Mouse (Mus musculus) kidney, adult 9 months (tissue): ENCODE measurements at regions not wholly inside any gene's neighbourhood (a gene's known extent, or its start where the extent isn't known, plus 50 kb on each side); places are given as distances from the start of the nearest gene placed in this dataset.

Experiments used
- DNase-seq: peaks from one replicate; pipeline ENCODE4 v3.0.0; 2022

GRCm38 (mm10) chr17:65014682-65015081 is 178.8 kb upstream of the 4930583I09Rik start:
- DNase-seq: no peak

GRCm38 (mm10) chr17:65000626-65001135 is 164.8 kb upstream of the 4930583I09Rik start:
- no peak for DNase-seq

- no peak for DNase-seq
Measured at GRCm38 (mm10) chr17:64994483-64994882, 158.6 kb upstream of the 4930583I09Rik start.

- DNase-seq: no peak
Measured at GRCm38 (mm10) chr17:64991262-64991661, 155.4 kb upstream of the 4930583I09Rik start.

- no peak for DNase-seq
Measured at GRCm38 (mm10) chr17:64984276-64985011, 148.6 kb upstream of the 4930583I09Rik start.

GRCm38 (mm10) chr17:64983480-64983879 is 147.6 kb upstream of the 4930583I09Rik start:
- DNase-seq: no peak

- no peak for DNase-seq
Measured at GRCm38 (mm10) chr17:64964153-64964552, 128.3 kb upstream of the 4930583I09Rik start.

- no peak for DNase-seq
Measured at GRCm38 (mm10) chr17:64961887-64962286, 126.0 kb upstream of the 4930583I09Rik start.

- no peak for DNase-seq
Measured at GRCm38 (mm10) chr17:64957495-64957894, 121.6 kb upstream of the 4930583I09Rik start.

GRCm38 (mm10) chr17:64956506-64956905 is 120.6 kb upstream of the 4930583I09Rik start:
- no peak for DNase-seq

- peak; percentile 18 for DNase-seq
Measured at GRCm38 (mm10) chr17:64953275-64953674, 117.4 kb upstream of the 4930583I09Rik start.

GRCm38 (mm10) chr17:64951625-64951940 is 115.7 kb upstream of the 4930583I09Rik start:
- DNase-seq: no peak

GRCm38 (mm10) chr17:64950802-64951624 is 115.1 kb upstream of the 4930583I09Rik start:
- DNase-seq: no peak

- DNase-seq: no peak
Measured at GRCm38 (mm10) chr17:64943213-64943612, 107.3 kb upstream of the 4930583I09Rik start.

- DNase-seq: no peak
Measured at GRCm38 (mm10) chr17:64941555-64941954, 105.7 kb upstream of the 4930583I09Rik start.

- DNase-seq: no peak
Measured at GRCm38 (mm10) chr17:64935683-64936082, 99.8 kb upstream of the 4930583I09Rik start.

GRCm38 (mm10) chr17:64934411-64934810 is 98.5 kb upstream of the 4930583I09Rik start:
- DNase-seq: no peak

GRCm38 (mm10) chr17:64930816-64931428 is 95.1 kb upstream of the 4930583I09Rik start:
- DNase-seq: no peak

- DNase-seq: no peak
Measured at GRCm38 (mm10) chr17:64923762-64924161, 87.9 kb upstream of the 4930583I09Rik start.

GRCm38 (mm10) chr17:64922235-64922634 is 86.4 kb upstream of the 4930583I09Rik start:
- no peak for DNase-seq

GRCm38 (mm10) chr17:64920236-64920635 is 84.4 kb upstream of the 4930583I09Rik start:
- DNase-seq: no peak

GRCm38 (mm10) chr17:64917830-64918229 is 82.0 kb upstream of the 4930583I09Rik start:
- peak; percentile 11 for DNase-seq

GRCm38 (mm10) chr17:64916657-64917056 is 80.8 kb upstream of the 4930583I09Rik start:
- DNase-seq: no peak

- no peak for DNase-seq
Measured at GRCm38 (mm10) chr17:64915708-64916107, 79.8 kb upstream of the 4930583I09Rik start.
